Mouse (Mus musculus) forebrain, embryonic 15.5 days (tissue): ENCODE measurements at regions not wholly inside any gene's neighbourhood (a gene's known extent, or its start where the extent isn't known, plus 50 kb on each side); places are given as distances from the start of the nearest gene placed in this dataset.

Experiments
- ATAC-seq: fragments of 200-750 bp; cut with Nextera tagmentation; replicated peaks from 2 replicates; pipeline ENCODE4 v1.8.0; 2017; ENCODE audit warnings: mild to moderate bottlenecking, moderate TSS enrichment, moderate library complexity
- H3K27ac ChIP-seq: fragments of 300-500 bp; sonication (generic); replicated peaks from 2 replicates; pipeline ENCODE4 v1.5.1; 2015; ENCODE audit warnings: mild to moderate bottlenecking, inconsistent platforms
- H3K27me3 ChIP-seq: fragments of 300-500 bp; sonication (generic); 2 replicates; pipeline ENCODE4 v1.6.1; 2015; ENCODE audit warnings: inconsistent platforms
- H3K36me3 ChIP-seq: fragments of 300-500 bp; sonication (generic); 2 replicates; pipeline ENCODE4 v1.6.1; 2015; ENCODE audit warnings: mild to moderate bottlenecking, inconsistent platforms
- H3K4me1 ChIP-seq: fragments of 300-500 bp; sonication (generic); 2 replicates; pipeline ENCODE4 v1.6.1; 2015; ENCODE audit warnings: inconsistent platforms
- H3K4me2 ChIP-seq: fragments of 300-500 bp; sonication (generic); replicated peaks from 2 replicates; pipeline ENCODE4 v1.6.1; 2015; ENCODE audit warnings: mild to moderate bottlenecking, inconsistent platforms
- H3K4me3 ChIP-seq: fragments of 300-500 bp; sonication (generic); 2 replicates; pipeline ENCODE4 v1.5.1; 2015; ENCODE audit warnings: mild to moderate bottlenecking, inconsistent platforms
- H3K9ac ChIP-seq: fragments of 300-500 bp; sonication (generic); replicated peaks from 2 replicates; pipeline ENCODE4 v1.6.1; 2015; ENCODE audit warnings: mild to moderate bottlenecking, inconsistent platforms
- H3K9me3 ChIP-seq: fragments of 300-500 bp; sonication (generic); 2 replicates; pipeline ENCODE4 v1.6.1; 2016; ENCODE audit warnings: inconsistent platforms
- WGBS: fragments of 180-500 bp; shearing (Covaris S2); methylation state at CpG from one replicate; pipeline ENCODE4 v1.1.7; 2015; ENCODE audit warnings: mixed read lengths; 5-methylcytosine and 5-hydroxymethylcytosine counted together

- peak; percentile 48; the same call in 1 of the 2 replicates for ATAC-seq
- Histone ChIP-seq H3K4me3 (no peak overlapping the region), H3K9ac (no peak overlapping the region), H3K4me2 (no peak overlapping the region), H3K27me3 (no peaks in the 10 kb centered on the region), H3K9me3 (no peaks in the 10 kb centered on the region), H3K27ac (no peak overlapping the region), H3K36me3 (no peaks in the 10 kb centered on the region), H3K4me1 (no peaks in the 10 kb centered on the region)
- WGBS, result 37% methylated on average over 9 of the region's 9 CpGs
Measured at GRCm38 (mm10) chr4:69255826-69256753, 301.9 kb upstream of the Brinp1 start.
